In the genomic region with DNA sequence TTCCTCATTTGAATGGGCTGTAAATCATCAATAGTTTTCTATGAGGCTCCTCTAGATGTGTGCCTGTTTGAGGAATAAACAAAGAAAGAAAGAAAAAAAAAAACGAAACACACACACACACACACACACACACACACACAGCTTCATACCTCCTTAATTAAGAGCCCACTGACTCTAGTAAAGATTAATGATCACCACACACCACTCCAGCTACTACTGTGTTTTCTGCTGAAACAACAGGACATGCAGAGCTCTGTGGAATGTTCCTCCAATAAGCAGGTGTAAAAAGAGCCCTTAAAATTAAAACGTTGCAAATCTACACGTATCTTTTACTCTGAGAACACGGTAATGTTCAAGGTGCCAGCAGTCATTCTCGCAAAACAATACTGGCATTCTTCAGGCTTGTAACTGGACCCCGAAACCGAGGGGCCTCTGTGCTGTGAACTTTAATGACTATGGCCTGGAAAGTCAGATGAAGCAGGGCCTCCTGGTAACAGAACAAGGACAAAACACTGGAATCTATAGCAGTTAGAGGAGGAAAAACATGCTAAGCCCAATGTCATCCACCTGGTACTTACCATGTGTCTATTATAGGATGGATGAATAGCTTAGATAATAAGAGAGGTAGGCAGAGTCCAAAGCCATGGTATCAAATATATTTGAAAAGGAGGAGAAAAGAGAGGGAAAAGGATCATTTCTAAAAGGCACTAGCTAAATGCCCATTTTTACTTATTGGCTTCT, we compare ENCODE assay signal across 15 mouse cellular contexts.
DNase-seq lines count a peak whose midpoint lies in the region; ATAC-seq lines count a peak whose summit lies in the region.
"Had no signal": no experiment of that assay in that cellular context is flagged by ENCODE, and none has a peak within 500 bp of the region (broad histone marks: within the 10 kb centered on the region; RNA-seq: fewer than 3 reads in every experiment).

No protein-coding gene starts in this region.

- H3K4me3 ChIP-seq in kidney, embryonic 14.5 days (ENCODE audit: low read length) = no peak overlapping the region
- H3K4me3 ChIP-seq in forebrain, embryonic 11.5 days (ENCODE audit: low read depth, low read length) = no peak overlapping the region
- H3K4me3 ChIP-seq in hindbrain, embryonic 16.5 days (ENCODE audit: low read length) = no peak overlapping the region
- no peak overlapping the region for H3K4me3 ChIP-seq in midbrain, embryonic 15.5 days
- H3K4me3 ChIP-seq: limb, embryonic 15.5 days had no signal

- no peak overlapping the region for H3K27ac ChIP-seq in kidney, embryonic 14.5 days (ENCODE audit: low read depth, low read length)
- H3K27ac ChIP-seq in forebrain, embryonic 11.5 days (ENCODE audit: low read depth, low read length) = peak overlapping the region; percentile 37
- peak overlapping the region; percentile 39; the same call in 1 of the 2 replicates for H3K27ac ChIP-seq in hindbrain, embryonic 16.5 days (ENCODE audit: low read depth, low read length)
- H3K27ac ChIP-seq in midbrain, embryonic 15.5 days = peak overlapping the region; percentile 56
- H3K27ac ChIP-seq: limb, embryonic 15.5 days had no signal

- 18% methylated on average over 7 of the region's 7 CpGs for WGBS in kidney, embryonic 14.5 days
- WGBS in forebrain, embryonic 11.5 days = 12% methylated on average over 7 of the region's 7 CpGs
- WGBS in hindbrain, embryonic 16.5 days = 30% methylated on average over 7 of the region's 7 CpGs
- WGBS in midbrain, embryonic 15.5 days = 30% methylated on average over 7 of the region's 7 CpGs

- no peaks in the 10 kb centered on the region for H3K36me3 ChIP-seq in kidney, embryonic 14.5 days (ENCODE audit: control insufficient read depth, insufficient read depth, low read length)
- no peaks in the 10 kb centered on the region for H3K36me3 ChIP-seq in forebrain, embryonic 11.5 days (ENCODE audit: control insufficient read depth, insufficient read depth, low read length)
- no peaks in the 10 kb centered on the region for H3K36me3 ChIP-seq in hindbrain, embryonic 16.5 days (ENCODE audit: control insufficient read depth, insufficient read depth, low read length)
- no peaks in the 10 kb centered on the region for H3K36me3 ChIP-seq in midbrain, embryonic 15.5 days (replicated peaks)
- H3K36me3 ChIP-seq: limb, embryonic 15.5 days had no signal

- H3K4me2 ChIP-seq in kidney, embryonic 14.5 days (replicated peaks; ENCODE audit: low read depth, low read length) = no peak overlapping the region
- no peak overlapping the region for H3K4me2 ChIP-seq in forebrain, embryonic 11.5 days (ENCODE audit: low read depth, low read length, severe bottlenecking)
- no peak overlapping the region for H3K4me2 ChIP-seq in hindbrain, embryonic 16.5 days (ENCODE audit: low read length)
- H3K4me2 ChIP-seq in midbrain, embryonic 15.5 days = no peak overlapping the region
- H3K4me2 ChIP-seq: limb, embryonic 15.5 days had no signal

- no peaks in the 10 kb centered on the region for H3K9me3 ChIP-seq in kidney, embryonic 14.5 days (ENCODE audit: control insufficient read depth, low read length)
- no peaks in the 10 kb centered on the region for H3K9me3 ChIP-seq in forebrain, embryonic 11.5 days (ENCODE audit: control insufficient read depth, low read length)
- no peaks in the 10 kb centered on the region for H3K9me3 ChIP-seq in hindbrain, embryonic 16.5 days (ENCODE audit: control insufficient read depth, low read length)
- H3K9me3 ChIP-seq in midbrain, embryonic 15.5 days = no peaks in the 10 kb centered on the region
- H3K9me3 ChIP-seq: limb, embryonic 15.5 days had no signal

- no peak overlapping the region for H3K9ac ChIP-seq in kidney, embryonic 14.5 days (ENCODE audit: low read depth, low read length)
- H3K9ac ChIP-seq in forebrain, embryonic 11.5 days (ENCODE audit: low read length) = no peak overlapping the region
- H3K9ac ChIP-seq in hindbrain, embryonic 16.5 days (ENCODE audit: low read depth, low read length) = no peak overlapping the region
- no peak overlapping the region for H3K9ac ChIP-seq in midbrain, embryonic 15.5 days
- H3K9ac ChIP-seq: limb, embryonic 15.5 days had no signal

- peaks cover 9% of the 10 kb centered on the region; the same call in 1 of the 2 replicates for H3K4me1 ChIP-seq in kidney, embryonic 14.5 days (ENCODE audit: control insufficient read depth, insufficient read depth, low read length)
- peaks cover 2% of the 10 kb centered on the region; the same call in 1 of the 2 replicates for H3K4me1 ChIP-seq in forebrain, embryonic 11.5 days (replicated peaks; ENCODE audit: control insufficient read depth, insufficient read depth, low read length)
- no peaks in the 10 kb centered on the region for H3K4me1 ChIP-seq in hindbrain, embryonic 16.5 days (ENCODE audit: control insufficient read depth, insufficient read depth, low read depth, low read length)
- H3K4me1 ChIP-seq in midbrain, embryonic 15.5 days = peaks cover 10% of the 10 kb centered on the region
- H3K4me1 ChIP-seq: limb, embryonic 15.5 days had no signal

- DNase-seq in kidney, postnatal 4 days = no peak
- peak; percentile 59 for DNase-seq in forebrain, embryonic 11.5 days (ENCODE audit: low spot score)
- no peak for DNase-seq in thymus, postnatal 25 days
- no peak for DNase-seq in urinary bladder, postnatal 10 days (ENCODE audit: low spot score)
- DNase-seq in thymus, postnatal 0 days (ENCODE audit: low spot score) = no peak
- DNase-seq: cerebellum, postnatal 10 days; heart, postnatal 36 days; kidney, adult 18-20 months; layer of hippocampus, adult 9-11 months; lung, adult 2 months; right cerebral cortex, adult 18-20 months had no signal

- peak; percentile 64; the same call in 1 of the 2 replicates for ATAC-seq in kidney, embryonic 14.5 days (ENCODE audit: low FRiP score, low TSS enrichment)
- peak; percentile 60; the same call in 1 of the 2 replicates for ATAC-seq in forebrain, embryonic 11.5 days (replicated peaks; ENCODE audit: low FRiP score)
- ATAC-seq in hindbrain, embryonic 16.5 days = peak; percentile 70; the same call in 1 of the 2 replicates
- ATAC-seq in midbrain, embryonic 15.5 days (replicated peaks) = peak; percentile 46; the same call in 1 of the 2 replicates

- H3K27me3 ChIP-seq in kidney, embryonic 14.5 days (ENCODE audit: control insufficient read depth, insufficient read depth, low read length) = no peaks in the 10 kb centered on the region
- H3K27me3 ChIP-seq in forebrain, embryonic 11.5 days (ENCODE audit: control insufficient read depth, insufficient read depth, low read length) = no peaks in the 10 kb centered on the region
- H3K27me3 ChIP-seq in hindbrain, embryonic 16.5 days (replicated peaks; ENCODE audit: control insufficient read depth, insufficient read depth, low read length) = no peaks in the 10 kb centered on the region
- no peaks in the 10 kb centered on the region for H3K27me3 ChIP-seq in midbrain, embryonic 15.5 days (replicated peaks)
- H3K27me3 ChIP-seq: limb, embryonic 15.5 days had no signal
